Mouse (Mus musculus): ENCODE data around the gene E130114P18Rik. TPM values are rescaled to one million over a fixed set of nuclear protein-coding genes. Genes with fewer than 3 reads are reported as not detected.

The E130114P18Rik gene
- polyA plus RNA-seq, 1 experiment: not detected

- TF ChIP-seq GATA1 (IDR thresholded peaks at IDR 0.05; ENCODE audit: low read length): no peak
Observed at GRCm38 (mm10) chr4:97609831-97610727, 167.8 kb downstream of the E130114P18Rik start.

GRCm38 (mm10) chr4:97609329-97609728 is 168.5 kb downstream of the E130114P18Rik start:
- TF ChIP-seq GATA1 (IDR thresholded peaks at IDR 0.05; ENCODE audit: low read length): no peak

GRCm38 (mm10) chr4:97608728-97609127 is 169.2 kb downstream of the E130114P18Rik start:
- no peak for TF ChIP-seq GATA1 (IDR thresholded peaks at IDR 0.05; ENCODE audit: low read length)

- TF ChIP-seq GATA1 (IDR thresholded peaks at IDR 0.05; ENCODE audit: low read length): no peak
Observed at GRCm38 (mm10) chr4:97608134-97608533, 169.7 kb downstream of the E130114P18Rik start.

- no peak for TF ChIP-seq GATA1 (IDR thresholded peaks at IDR 0.05; ENCODE audit: low read length)
Observed at GRCm38 (mm10) chr4:97607169-97607568, 170.7 kb downstream of the E130114P18Rik start.

- TF ChIP-seq GATA1 (IDR thresholded peaks at IDR 0.05; ENCODE audit: low read length): no peak
Observed at GRCm38 (mm10) chr4:97606524-97606923, 171.4 kb downstream of the E130114P18Rik start.

GRCm38 (mm10) chr4:97602579-97602978 is 175.3 kb downstream of the E130114P18Rik start:
- TF ChIP-seq GATA1 (IDR thresholded peaks at IDR 0.05; ENCODE audit: low read length): no peak

GRCm38 (mm10) chr4:97600875-97601835 is 176.7 kb downstream of the E130114P18Rik start:
- no peak for TF ChIP-seq GATA1 (IDR thresholded peaks at IDR 0.05; ENCODE audit: low read length)

GRCm38 (mm10) chr4:97597443-97597842 is 180.4 kb downstream of the E130114P18Rik start:
- TF ChIP-seq GATA1 (IDR thresholded peaks at IDR 0.05; ENCODE audit: low read length): no peak

GRCm38 (mm10) chr4:97596348-97596747 is 181.5 kb downstream of the E130114P18Rik start:
- TF ChIP-seq GATA1 (IDR thresholded peaks at IDR 0.05; ENCODE audit: low read length): no peak

GRCm38 (mm10) chr4:97593869-97594268 is 184.0 kb downstream of the E130114P18Rik start:
- no peak for TF ChIP-seq GATA1 (IDR thresholded peaks at IDR 0.05; ENCODE audit: low read length)

GRCm38 (mm10) chr4:97589790-97590189 is 188.1 kb downstream of the E130114P18Rik start:
- TF ChIP-seq GATA1 (IDR thresholded peaks at IDR 0.05; ENCODE audit: low read length): no peak

GRCm38 (mm10) chr4:97587412-97588010 is 190.4 kb downstream of the E130114P18Rik start:
- no peak for TF ChIP-seq GATA1 (IDR thresholded peaks at IDR 0.05; ENCODE audit: low read length)

- no peak for TF ChIP-seq GATA1 (IDR thresholded peaks at IDR 0.05; ENCODE audit: low read length)
Observed at GRCm38 (mm10) chr4:97585170-97585569, 192.7 kb downstream of the E130114P18Rik start.

GRCm38 (mm10) chr4:97584445-97585130 is 193.3 kb downstream of the E130114P18Rik start:
- no peak for TF ChIP-seq GATA1 (IDR thresholded peaks at IDR 0.05; ENCODE audit: low read length)
